Mouse (Mus musculus) CH12.LX (cell line): Measurements from ENCODE around the gene Slc35f6. TPM values are rescaled to one million over a fixed set of nuclear protein-coding genes. Genes with fewer than 3 reads are reported as not detected.

Source experiments
- DNase-seq: peaks from one replicate; pipeline ENCODE4 v3.0.0-alpha.2; 2013; ENCODE audit errors: extremely low read depth
- H3K27ac ChIP-seq: 2 replicates; pipeline ENCODE4 v1.5.1; 2012; ENCODE audit warnings: low read depth, mild to moderate bottlenecking, control low read depth, moderate library complexity; ENCODE audit not compliant: insufficient read depth
- H3K27me3 ChIP-seq: replicated peaks from 2 replicates; pipeline ENCODE3; 2012; ENCODE audit warnings: inconsistent platforms
- H3K36me3 ChIP-seq, 2 experiments: replicated peaks in 1 of 2; 2 replicates each; pipeline versions ENCODE3 to v1.6.1; 2012; ENCODE audit warnings: inconsistent platforms in 1 of 2, low read length in 1 of 2, mild to moderate bottlenecking in 1 of 2, mixed read lengths in 1 of 2, moderate library complexity in 1 of 2; ENCODE audit not compliant: control insufficient read depth in 1 of 2, insufficient read depth in 1 of 2
- H3K4me1 ChIP-seq, 2 experiments: 2 replicates each; pipeline ENCODE4 v1.6.1; 2012; ENCODE audit warnings: inconsistent platforms in 1 of 2, moderate library complexity in 1 of 2; ENCODE audit not compliant: insufficient read depth in 2 of 2, control insufficient read depth in 1 of 2
- H3K4me2 ChIP-seq: 2 replicates; pipeline ENCODE4 v1.6.1; 2012; ENCODE audit warnings: low read depth, mild to moderate bottlenecking, control low read depth; ENCODE audit not compliant: poor library complexity, insufficient read depth, severe bottlenecking
- H3K4me3 ChIP-seq, 3 experiments: fragments of 150-350 bp in 1 of 3; sonication (generic) in 1 of 3; replicated peaks in 1 of 3; 2 replicates each; pipeline versions ENCODE3 to v1.5.1; 2011 to 2012; ENCODE audit warnings: low read depth in 2 of 3, low read length in 2 of 3, mild to moderate bottlenecking in 2 of 3, moderate library complexity in 2 of 3, control low read depth in 1 of 3, improper control_type of control experiment in 1 of 3, inconsistent platforms in 1 of 3, mixed read lengths in 1 of 3; ENCODE audit not compliant: poor library complexity in 1 of 3
- H3K79me2 ChIP-seq: replicated peaks from 2 replicates; pipeline ENCODE4 v1.6.1; 2012; ENCODE audit warnings: mild to moderate bottlenecking, moderate library complexity; ENCODE audit not compliant: control insufficient read depth, poor library complexity, insufficient read depth, severe bottlenecking; ENCODE audit errors: extremely low read depth
- H3K9ac ChIP-seq: 2 replicates; pipeline ENCODE4 v1.6.1; 2012; ENCODE audit warnings: low read depth, mild to moderate bottlenecking, control low read depth, moderate library complexity; ENCODE audit not compliant: insufficient read depth
- H3K9me3 ChIP-seq: replicated peaks from 2 replicates; pipeline ENCODE3; 2012; ENCODE audit warnings: low read length, inconsistent platforms, mixed read lengths
- BHLHE40 ChIP-seq: IDR thresholded peaks from 2 replicates; pipeline ENCODE4 v1.6.1; 2011; ENCODE audit warnings: mild to moderate bottlenecking, low read depth, low read length, improper control_type of control experiment
- CHD1 ChIP-seq: IDR thresholded peaks from 2 replicates; pipeline ENCODE4 v1.6.1; 2012; ENCODE audit warnings: low read depth, low read length, improper control_type of control experiment, inconsistent platforms
- CHD2 ChIP-seq: IDR thresholded peaks from 2 replicates; pipeline ENCODE4 v1.6.1; 2011; ENCODE audit warnings: low read length, improper control_type of control experiment
- CTCF ChIP-seq, 2 experiments: IDR thresholded peaks in 1 of 2; conservative IDR thresholded peaks in 1 of 2; 2 replicates each; pipeline ENCODE4 v1.5.1; 2011 to 2012; ENCODE audit warnings: low read depth in 2 of 2, low read length in 2 of 2, improper control_type of control experiment in 1 of 2, inconsistent platforms in 1 of 2, mild to moderate bottlenecking in 1 of 2, moderate library complexity in 1 of 2
- EP300 ChIP-seq: IDR thresholded peaks from 2 replicates; pipeline ENCODE4 v1.6.1; 2011; ENCODE audit warnings: low read length, improper control_type of control experiment
- HCFC1 ChIP-seq: IDR thresholded peaks from 2 replicates; pipeline ENCODE4 v1.6.1; 2012; ENCODE audit warnings: low read depth, mild to moderate bottlenecking, inconsistent platforms, low read length, improper control_type of control experiment
- KAT2A ChIP-seq: IDR thresholded peaks from 2 replicates; pipeline ENCODE4 v1.6.1; 2012; ENCODE audit warnings: low read length, improper control_type of control experiment, inconsistent platforms; ENCODE audit not compliant: insufficient replicate concordance
- MAFK ChIP-seq: IDR thresholded peaks from 2 replicates; pipeline ENCODE4 v1.6.1; 2011; ENCODE audit warnings: low read length, improper control_type of control experiment; ENCODE audit not compliant: insufficient replicate concordance
- MAX ChIP-seq: IDR thresholded peaks from 2 replicates; pipeline ENCODE4 v1.6.1; 2011; ENCODE audit warnings: low read length, improper control_type of control experiment
- MEF2A ChIP-seq: IDR thresholded peaks from 2 replicates; pipeline ENCODE4 v1.6.1; 2014; ENCODE audit warnings: low read depth, mild to moderate bottlenecking, inconsistent platforms, low read length, improper control_type of control experiment, borderline replicate concordance
- MXI1 ChIP-seq: IDR thresholded peaks from 2 replicates; pipeline ENCODE4 v1.6.1; 2011; ENCODE audit warnings: mild to moderate bottlenecking, low read depth, low read length, improper control_type of control experiment
- NELFE ChIP-seq: IDR thresholded peaks from 2 replicates; pipeline ENCODE4 v1.6.1; 2011; ENCODE audit warnings: low read depth, low read length, improper control_type of control experiment
- NRF1 ChIP-seq: IDR thresholded peaks from 2 replicates; pipeline ENCODE4 v1.6.1; 2014; ENCODE audit warnings: low read depth, mild to moderate bottlenecking, inconsistent platforms, low read length, improper control_type of control experiment, moderate library complexity
- POLR2AphosphoS2 ChIP-seq: IDR thresholded peaks from 2 replicates; pipeline ENCODE4 v1.6.1; 2011; ENCODE audit warnings: low read depth, low read length, improper control_type of control experiment
- RAD21 ChIP-seq: IDR thresholded peaks from 2 replicates; pipeline ENCODE4 v1.6.1; 2011; ENCODE audit warnings: low read depth, mild to moderate bottlenecking, low read length, improper control_type of control experiment, moderate library complexity
- RCOR1 ChIP-seq: conservative IDR thresholded peaks from 2 replicates; pipeline ENCODE4 v1.6.1; 2012; ENCODE audit warnings: low read depth, mild to moderate bottlenecking, inconsistent platforms, low read length, improper control_type of control experiment
- SMC3 ChIP-seq: IDR thresholded peaks from 2 replicates; pipeline ENCODE4 v1.6.1; 2011; ENCODE audit warnings: low read depth, low read length, improper control_type of control experiment
- TCF12 ChIP-seq: IDR thresholded peaks from 2 replicates; pipeline ENCODE4 v1.6.1; 2014; ENCODE audit warnings: low read depth, mild to moderate bottlenecking, inconsistent platforms, low read length, improper control_type of control experiment
- USF2 ChIP-seq: conservative IDR thresholded peaks from 2 replicates; pipeline ENCODE4 v1.6.1; 2011; ENCODE audit warnings: low read depth, low read length, improper control_type of control experiment
- ZC3H11A ChIP-seq: IDR thresholded peaks from 2 replicates; pipeline ENCODE4 v1.6.1; 2012; ENCODE audit warnings: low read depth, mild to moderate bottlenecking, inconsistent platforms, low read length, improper control_type of control experiment
- ZMIZ1 ChIP-seq: IDR thresholded peaks from 2 replicates; pipeline ENCODE4 v1.6.1; 2012; ENCODE audit warnings: low read depth, mild to moderate bottlenecking, inconsistent platforms, low read length, improper control_type of control experiment
- ZNF384 ChIP-seq: IDR thresholded peaks from 2 replicates; pipeline ENCODE4 v1.6.1; 2012; ENCODE audit warnings: low read depth, low read length, improper control_type of control experiment, inconsistent platforms
- dilution Hi-C: fragments of 300-500 bp; cut with MboI; formaldehyde crosslinking; loops from 2 replicates; pipeline ENCODE4 v1.14.3; 2020; ENCODE audit warnings: low sequenced_read_pairs; ENCODE audit not compliant: extremely low pct_unique_long_range_greater_than_20kb, extremely low pct_ligation_motif_present
- in situ Hi-C: fragments of 300-500 bp; cut with MboI; formaldehyde crosslinking; loops from 3 replicates; pipeline ENCODE4 v1.14.3; 2019; ENCODE audit warnings: low sequenced_read_pairs, low pct_ligation_motif_present, low pct_unique_long_range_greater_than_20kb, mixed read lengths
- polyA plus RNA-seq: library from polyadenylated mRNA; unstranded; fragments of >175 nt; gene quantifications from 2 replicates; pipeline ENCODE4 v1.2.1, GENCODE M21; 2012; ENCODE audit warnings: low read depth; ENCODE audit not compliant: insufficient read length
- total RNA-seq, 2 experiments: library from RNA; depleted of rRNA; stranded (reverse); fragments of 300-350 nt in 1 of 2; fragments of >200 nt in 1 of 2; gene quantifications; 2 replicates each; pipeline ENCODE4 v1.2.3; 2012 to 2014

The Slc35f6 gene
- total and polyA plus RNA-seq, 3 experiments = 8.9 to 9.5 (median 9.0) TPM

- no peak overlapping the region for H3K4me3 ChIP-seq
- no peak overlapping the region for H3K9ac ChIP-seq
- H3K9me3 ChIP-seq = no peaks in the 10 kb centered on the region
- no peak overlapping the region for H3K4me2 ChIP-seq
- in situ Hi-C loops (no loop called here), dilution Hi-C loops (no loop called here)
- H3K36me3 ChIP-seq = no peaks in the 10 kb centered on the region
- TF ChIP-seq HCFC1 = no peak
- no peak for TF ChIP-seq MEF2A
- no peak for TF ChIP-seq MAX
- TF ChIP-seq CHD2 = no peak
- no peak for TF ChIP-seq MAFK
- TF ChIP-seq CHD1 = no peak
- TF ChIP-seq RCOR1 = no peak
- no peak for TF ChIP-seq USF2
- TF ChIP-seq TCF12 = no peak
- TF ChIP-seq ZMIZ1 = no peak
- no peak for TF ChIP-seq BHLHE40
- TF ChIP-seq KAT2A = no peak
- TF ChIP-seq POLR2AphosphoS2 = no peak
- no peak for TF ChIP-seq RAD21
- no peak for TF ChIP-seq NELFE
- no peak for TF ChIP-seq EP300
- TF ChIP-seq CTCF (conservative IDR thresholded peaks at IDR 0.05 in 1 of 2, IDR thresholded peaks at IDR 0.05 in 1 of 2; ENCODE audit: low read depth in 2 of 2, low read length in 2 of 2) = no peak
- no peak for TF ChIP-seq SMC3
- TF ChIP-seq NRF1 = no peak
- no peak for TF ChIP-seq ZC3H11A
- H3K4me1 ChIP-seq = peaks cover 19 to 56% of the 10 kb centered on the region in 2 experiments
- H3K79me2 ChIP-seq = no peaks in the 10 kb centered on the region
- no peaks in the 10 kb centered on the region for H3K27me3 ChIP-seq
- H3K27ac ChIP-seq = no peak overlapping the region
- DNase-seq = no peak
Observed at GRCm38 (mm10) chr5:30611091-30611490, 36.6 kb upstream of the Slc35f6 start.

GRCm38 (mm10) chr5:30611689-30612088 is 36.0 kb upstream of the Slc35f6 start:
- Histone ChIP-seq H3K4me2 (no peak overlapping the region), H3K9me3 (no peaks in the 10 kb centered on the region), H3K27ac (no peak overlapping the region), H3K4me1 (peaks cover 19 to 62% of the 10 kb centered on the region in 2 experiments), H3K36me3 (no peaks in the 10 kb centered on the region), H3K27me3 (no peaks in the 10 kb centered on the region), H3K79me2 (no peaks in the 10 kb centered on the region), H3K9ac (no peak overlapping the region), H3K4me3 (no peak overlapping the region)
- dilution Hi-C loops (no loop called here), in situ Hi-C loops (no loop called here)
- DNase-seq = no peak
- TF ChIP-seq ZNF384 = no peak
- no peak for TF ChIP-seq MXI1
- no peak for TF ChIP-seq ZC3H11A
- no peak for TF ChIP-seq POLR2AphosphoS2
- no peak for TF ChIP-seq MEF2A
